Mouse (Mus musculus): ENCODE data around the gene Itm2c.

Itm2c gene

DNA sequence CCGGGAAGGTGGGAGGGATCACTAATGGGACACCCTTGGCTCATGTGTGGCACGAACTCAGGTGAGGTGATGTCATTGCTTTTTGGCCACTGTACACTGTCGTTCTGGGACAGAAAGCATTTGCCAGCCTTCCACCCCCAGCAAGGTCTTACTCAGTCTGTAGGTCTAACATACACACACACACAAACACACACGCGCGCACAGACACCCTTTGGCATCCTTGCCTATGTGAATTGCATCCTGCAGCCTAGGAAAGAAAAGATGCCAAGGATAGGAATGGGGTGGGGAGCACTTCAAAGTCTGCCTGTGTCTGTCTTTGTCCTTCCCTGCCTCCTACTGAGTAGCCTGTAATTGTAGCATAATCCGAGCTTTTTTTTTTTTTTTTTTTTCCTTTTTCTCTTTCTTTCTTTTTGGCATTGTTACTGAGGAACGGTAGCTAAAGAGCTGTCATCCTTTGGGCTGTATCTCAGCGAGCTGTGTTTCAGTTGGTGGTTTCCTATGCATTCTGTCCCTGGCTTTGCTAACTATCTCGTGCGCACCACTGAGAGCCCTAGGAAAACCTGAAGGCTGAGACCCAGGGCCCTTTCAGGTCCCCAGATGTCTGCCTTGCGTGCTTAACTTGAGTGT lies 4.8 kb downstream of the Itm2c start:
- DNase-seq (ENCODE audit: low spot score in 2 of 2), result no peak

DNA sequence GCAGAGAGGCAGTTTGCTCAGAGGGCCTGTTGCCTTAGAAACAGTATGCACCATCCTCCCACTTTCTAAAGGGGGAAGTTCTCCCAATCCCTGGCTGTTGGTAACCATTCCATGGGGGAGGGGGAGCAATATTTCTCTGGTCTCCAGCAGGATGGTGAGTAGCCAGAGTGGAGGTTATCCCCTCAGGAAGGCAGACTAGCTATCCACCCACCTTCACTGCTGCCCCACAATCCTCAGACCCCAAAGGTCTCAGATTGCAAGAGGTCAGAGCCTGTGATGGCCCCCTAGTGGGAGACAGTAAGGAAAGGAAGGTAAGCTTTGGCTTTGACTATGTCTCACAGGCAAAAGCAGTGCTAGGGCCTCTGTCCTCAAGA lies 5.3 kb downstream of the Itm2c start:
- DNase-seq (ENCODE audit: low spot score in 2 of 2), result no peak

DNA sequence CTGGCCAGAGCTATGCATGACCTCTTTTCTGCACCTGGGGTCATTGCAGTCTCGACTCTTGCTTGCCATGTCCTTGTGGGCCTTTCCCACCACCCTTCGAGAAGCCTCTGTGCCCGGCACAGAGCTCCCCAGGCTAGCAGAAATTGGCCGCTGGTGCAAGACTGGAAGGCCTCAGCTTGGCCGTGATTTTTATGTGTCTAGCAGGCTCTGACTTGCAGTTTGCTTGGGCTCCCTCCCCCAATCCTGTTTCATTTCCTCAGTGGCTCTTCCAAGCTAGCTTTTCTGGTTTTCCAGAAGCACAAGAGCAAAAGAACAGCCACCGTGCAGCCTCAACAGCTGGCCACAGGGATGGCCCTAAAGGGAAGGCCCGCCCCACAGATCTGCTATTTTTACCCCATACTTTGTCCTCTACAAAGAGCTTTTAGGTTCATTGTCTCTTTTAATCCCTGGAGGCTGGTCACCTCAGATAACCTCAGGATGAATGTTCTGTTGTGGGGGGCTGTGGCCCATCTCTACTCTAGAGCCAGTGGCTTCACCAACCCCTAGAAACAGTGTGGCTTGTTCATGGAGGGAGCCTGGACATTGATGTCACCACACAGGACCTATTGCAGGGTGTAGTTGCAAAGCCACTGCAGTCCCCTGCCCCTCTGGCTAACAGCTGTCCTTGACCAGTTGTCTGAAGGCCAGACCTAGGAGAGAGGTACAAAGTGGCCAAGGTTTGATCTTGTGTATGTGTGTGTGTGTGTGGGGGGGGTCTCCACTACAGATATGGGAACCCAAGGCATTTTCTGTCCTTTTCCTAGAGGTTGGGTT lies 6.6 kb downstream of the Itm2c start:
- no peak for DNase-seq (ENCODE audit: low spot score in 2 of 2)

DNA sequence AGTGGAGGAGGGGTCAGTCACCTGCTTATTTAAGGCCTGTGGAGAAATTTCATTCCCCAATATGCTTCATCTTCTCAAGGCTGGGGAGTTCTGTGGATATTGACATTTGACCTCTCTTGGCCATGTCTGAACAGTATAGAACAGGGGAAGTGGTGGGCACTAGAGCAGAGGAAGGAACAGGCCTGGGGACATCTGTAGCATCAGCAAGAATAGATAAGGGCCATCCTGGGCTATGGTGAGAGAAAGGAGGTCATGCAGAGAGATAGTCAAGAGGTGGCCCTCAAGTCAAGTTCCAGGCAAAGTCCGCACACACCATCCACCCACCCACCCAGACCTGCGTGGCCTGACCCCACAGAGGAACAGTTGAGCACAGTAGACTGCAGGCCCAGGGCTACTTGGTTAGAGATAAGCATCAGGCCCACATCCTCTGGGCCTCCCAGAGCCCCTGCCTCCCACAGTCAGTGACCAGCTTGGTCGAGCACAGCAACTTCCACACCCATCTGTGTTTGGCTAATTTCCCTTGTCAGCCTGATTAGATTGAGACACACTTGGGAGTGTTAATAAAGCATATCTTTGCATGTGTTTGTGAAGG lies 7.5 kb downstream of the Itm2c start:
- no peak for DNase-seq (ENCODE audit: low spot score in 2 of 2)

DNA sequence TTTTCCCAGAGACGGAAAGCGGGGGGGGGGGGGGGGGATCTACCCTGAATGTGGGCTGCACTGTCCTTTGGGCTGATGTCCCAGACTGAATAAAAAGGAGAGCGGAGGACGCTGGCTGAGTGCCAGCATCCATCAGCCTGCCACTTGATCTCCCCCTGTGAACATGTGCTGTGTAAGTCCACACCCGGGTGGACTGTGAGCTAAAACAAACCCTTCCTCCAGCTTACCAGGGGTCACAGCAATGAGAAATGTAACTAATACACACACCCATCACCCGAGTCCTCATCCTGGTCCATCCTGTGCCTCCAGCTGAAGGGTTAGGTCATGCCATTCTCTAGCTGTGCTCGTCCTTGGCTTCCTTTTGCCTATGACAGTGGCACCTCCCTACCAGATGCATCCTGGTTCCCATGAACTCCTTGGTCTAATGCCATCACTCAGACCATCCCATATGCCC lies 8.1 kb downstream of the Itm2c start:
- no peak for DNase-seq (ENCODE audit: low spot score in 2 of 2)

DNA sequence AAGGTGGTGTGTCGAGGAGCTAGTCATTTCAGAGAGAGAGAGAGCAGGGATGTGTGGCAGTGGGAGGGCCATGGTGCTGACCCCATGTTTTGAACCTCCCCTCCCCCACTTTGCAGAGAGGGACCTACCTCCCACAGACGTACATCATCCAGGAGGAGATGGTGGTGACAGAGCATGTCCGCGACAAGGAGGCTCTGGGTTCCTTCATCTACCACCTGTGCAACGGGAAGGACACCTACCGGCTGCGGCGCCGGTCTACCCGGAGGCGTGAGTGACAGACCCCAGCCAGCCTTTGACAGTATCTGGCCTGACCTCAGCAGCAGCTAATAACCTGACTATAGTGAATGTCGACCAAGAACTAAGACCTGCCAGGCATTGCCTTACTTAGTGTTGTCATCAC lies 12.8 kb downstream of the Itm2c start:
- DNase-seq (ENCODE audit: low spot score in 2 of 2), result no peak

DNA sequence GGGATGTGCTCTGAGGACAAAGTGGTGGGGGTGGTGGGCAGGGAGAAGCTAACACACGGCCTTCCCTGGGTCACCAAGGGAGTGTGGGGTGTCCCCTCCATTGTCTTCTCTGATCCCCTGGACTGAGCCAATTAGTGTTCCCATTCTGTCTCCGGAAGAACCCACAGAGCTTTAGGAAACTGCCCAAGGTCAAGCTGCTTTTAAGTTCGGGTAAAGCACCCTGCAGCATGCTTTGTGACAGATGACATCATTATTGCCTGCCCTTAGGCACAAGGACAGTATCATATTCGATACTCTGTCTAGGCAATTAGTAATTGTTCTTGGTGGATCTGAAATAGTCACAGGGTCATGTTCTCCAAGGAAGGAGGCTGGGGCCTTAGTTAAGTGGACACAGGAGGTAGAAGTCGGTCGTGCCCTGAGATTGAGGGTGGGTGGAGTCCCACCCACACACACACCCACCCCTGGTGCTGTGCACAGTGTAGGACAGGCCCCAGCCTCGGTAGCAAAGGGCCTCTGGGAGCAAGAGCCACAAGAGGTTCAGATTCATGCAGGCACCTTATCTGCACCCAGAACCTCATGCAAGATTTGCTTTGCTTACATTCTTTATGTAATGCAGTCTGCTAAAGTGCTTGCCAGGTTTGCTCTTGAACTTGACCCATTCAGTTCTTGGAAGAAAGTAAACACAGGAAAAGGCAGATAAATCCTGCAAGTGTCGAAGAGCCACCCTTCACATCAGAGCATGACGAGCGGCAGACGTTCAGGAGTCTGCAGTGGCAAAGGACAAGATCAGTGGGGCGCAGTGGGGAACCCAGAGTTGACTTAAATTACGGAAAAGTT lies 14.9 kb downstream of the Itm2c start:
- no peak for DNase-seq (ENCODE audit: low spot score in 2 of 2)

DNA sequence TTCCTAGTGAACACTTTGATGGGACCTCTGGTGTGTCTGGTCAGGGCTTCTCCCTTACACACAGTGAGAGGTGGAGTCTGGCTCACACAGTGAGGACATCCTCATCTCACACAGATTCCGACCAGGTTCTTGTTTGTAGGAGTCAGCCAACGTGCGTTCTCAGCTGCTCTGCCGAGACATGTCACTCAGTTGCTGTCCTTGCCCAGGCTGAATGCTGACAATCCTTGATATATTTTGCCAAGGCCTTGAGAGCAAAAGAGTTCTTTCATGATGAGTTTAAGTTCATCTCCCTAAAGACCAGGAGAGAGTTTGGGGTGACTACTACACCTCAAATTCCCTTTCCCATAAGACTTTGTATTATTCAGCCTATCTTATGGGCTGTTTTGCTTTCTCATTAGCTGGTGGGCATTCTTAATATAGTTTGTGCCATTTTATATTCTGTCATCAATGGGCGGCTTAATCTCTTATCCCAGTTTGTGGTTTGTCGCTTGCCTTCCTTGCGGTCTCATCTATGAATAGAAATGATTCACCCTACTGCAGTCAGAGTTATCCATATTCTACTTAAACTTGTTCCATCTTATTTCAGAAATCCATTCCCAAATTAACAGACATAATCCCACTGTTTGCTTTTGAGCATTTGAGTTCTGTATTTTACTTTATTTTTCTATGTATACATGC lies 19.1 kb downstream of the Itm2c start:
- DNase-seq (ENCODE audit: low spot score in 2 of 2), result no peak

DNA sequence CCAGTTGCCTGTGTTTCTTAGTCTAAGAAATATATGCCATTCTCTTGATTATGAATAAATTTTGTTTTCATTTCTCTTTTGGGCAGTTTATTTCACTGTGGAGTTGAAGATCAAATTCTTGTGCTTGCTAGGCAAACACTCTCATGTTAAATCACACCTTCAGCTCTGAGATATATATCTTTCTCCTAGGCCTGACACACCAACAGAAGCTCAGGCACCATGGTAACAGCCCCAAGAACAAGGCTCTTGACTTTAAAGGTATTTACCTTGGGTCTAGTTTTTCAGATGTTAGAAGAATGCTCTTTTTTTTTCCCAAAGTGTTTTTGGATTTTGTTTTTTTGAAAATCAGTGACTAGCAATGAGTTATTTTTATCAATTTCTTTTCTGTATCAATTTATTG lies 21.8 kb downstream of the Itm2c start:
- no peak for DNase-seq (ENCODE audit: low spot score in 2 of 2)

DNA sequence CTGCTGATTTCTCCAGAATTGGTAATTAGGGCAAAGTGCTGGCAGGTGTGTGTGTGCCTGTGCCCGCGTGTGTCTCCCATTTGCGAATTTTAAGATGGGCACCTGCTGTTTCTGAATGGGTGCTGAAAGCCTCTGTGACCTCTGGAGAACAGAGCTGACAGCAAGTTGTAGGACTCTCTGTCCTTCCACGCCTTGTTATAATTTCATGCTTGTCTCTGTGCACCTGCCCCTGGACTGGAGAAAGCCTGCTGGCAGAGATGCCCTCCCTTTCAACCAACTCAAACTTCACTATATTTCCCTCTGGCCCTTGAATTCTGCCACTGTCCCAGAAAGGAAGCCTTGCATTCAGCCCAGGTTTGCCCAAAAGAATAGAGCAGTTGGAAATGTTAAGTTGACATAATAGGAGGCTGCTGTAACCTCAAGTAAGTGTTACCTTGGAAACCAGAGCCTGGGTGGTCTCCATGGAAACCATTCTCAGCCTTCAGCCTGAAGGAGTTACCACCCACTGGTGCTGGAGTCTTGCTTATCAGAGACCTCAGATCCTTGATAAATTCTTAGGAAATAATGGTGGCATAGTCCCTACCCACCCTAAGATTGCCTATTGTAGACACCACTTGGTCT lies 22.9 kb downstream of the Itm2c start:
- DNase-seq (ENCODE audit: low spot score in 2 of 2), result no peak

DNA sequence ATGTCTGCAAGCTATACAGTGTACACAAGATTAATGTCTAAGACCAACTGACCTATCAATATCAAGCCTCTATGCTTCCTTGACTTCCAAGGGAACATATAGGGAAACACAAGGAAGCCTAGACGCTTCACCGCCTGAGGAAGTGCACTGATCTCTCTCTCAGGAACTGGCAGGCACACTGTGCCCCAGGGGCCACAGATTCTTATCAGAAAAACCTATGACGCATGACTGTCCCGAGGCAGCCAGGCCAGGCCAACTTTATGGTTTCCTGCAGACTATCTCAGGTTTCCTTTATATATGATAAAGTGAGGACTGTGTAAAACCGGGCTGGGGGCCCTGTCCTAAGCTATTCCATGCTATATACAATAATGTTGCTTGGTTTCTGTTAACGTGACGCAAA lies 25.5 kb downstream of the Itm2c start:
- DNase-seq (ENCODE audit: low spot score in 2 of 2), result no peak

DNA sequence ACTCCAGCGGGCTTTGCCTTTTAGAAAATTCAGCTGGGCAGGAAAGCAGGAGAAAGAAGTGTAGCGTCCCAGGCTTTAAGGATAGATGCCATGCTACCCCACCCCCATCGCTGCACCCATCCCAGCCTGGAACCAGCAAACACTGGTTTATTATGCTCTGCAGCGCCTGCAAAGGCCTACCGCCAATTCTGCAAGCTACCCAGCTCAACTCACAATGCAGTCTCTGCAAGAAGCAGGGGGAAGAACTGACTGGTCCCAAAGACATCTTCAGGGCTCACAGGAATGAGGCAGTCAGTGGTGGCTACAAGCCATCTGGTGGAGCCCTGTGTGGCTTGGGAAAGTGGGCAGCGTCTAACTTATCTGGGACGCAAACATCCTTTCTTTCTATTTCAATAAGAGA lies 27.6 kb downstream of the Itm2c start:
- DNase-seq (ENCODE audit: low spot score in 2 of 2), result no peak

DNA sequence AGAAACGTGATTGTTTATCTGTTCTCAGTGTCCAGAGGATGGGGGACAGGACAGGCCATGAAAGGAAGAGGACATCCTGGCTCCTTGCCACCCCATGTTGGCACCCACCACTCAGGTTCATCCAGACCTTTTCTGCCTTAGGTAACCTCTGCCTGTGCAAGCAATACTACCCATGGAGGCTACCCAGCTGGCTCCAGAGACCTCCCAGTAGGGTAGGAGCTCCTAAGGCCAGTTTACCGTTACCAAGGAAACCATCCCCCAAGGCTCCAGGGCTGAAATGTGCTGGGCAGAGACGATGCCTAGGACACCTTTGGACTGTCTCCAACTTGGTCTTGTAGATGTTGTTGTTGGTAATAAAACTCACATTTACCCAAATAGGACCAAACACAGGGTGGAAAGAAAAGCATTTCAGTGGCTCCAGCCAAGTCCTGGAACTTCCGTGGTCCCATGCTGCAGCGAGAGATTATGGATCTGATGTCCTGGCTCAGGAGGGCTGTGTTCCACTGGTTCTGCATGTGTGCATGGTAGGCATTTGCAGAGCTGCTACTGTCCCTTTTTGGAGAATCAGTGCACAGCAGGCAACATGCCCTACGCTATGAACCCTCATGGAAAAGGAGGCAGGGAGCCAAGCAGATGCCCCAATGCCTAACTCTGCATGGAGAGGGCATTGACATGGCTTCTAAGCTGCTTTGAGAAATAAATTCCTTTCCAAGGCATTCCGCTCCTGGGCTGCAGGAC lies 28.2 kb downstream of the Itm2c start:
- no peak for DNase-seq (ENCODE audit: low spot score in 2 of 2)

DNA sequence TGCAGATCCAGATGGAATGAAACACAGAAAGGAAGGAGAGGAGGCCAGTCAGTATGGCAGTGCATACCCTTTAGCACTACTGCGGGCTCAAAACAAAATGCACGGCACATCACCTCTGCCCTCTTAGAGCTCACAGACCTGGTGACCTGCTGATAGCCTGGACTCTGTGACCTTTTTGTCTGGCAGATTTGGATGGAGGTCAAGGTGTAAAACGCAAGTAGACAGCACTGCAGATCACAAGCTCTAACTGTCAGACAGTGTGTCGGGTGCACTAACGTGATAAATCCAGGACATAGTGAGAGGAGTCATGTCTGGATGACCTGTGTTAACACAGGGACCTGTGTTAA lies 28.8 kb downstream of the Itm2c start:
- no peak for DNase-seq (ENCODE audit: low spot score in 2 of 2)

DNA sequence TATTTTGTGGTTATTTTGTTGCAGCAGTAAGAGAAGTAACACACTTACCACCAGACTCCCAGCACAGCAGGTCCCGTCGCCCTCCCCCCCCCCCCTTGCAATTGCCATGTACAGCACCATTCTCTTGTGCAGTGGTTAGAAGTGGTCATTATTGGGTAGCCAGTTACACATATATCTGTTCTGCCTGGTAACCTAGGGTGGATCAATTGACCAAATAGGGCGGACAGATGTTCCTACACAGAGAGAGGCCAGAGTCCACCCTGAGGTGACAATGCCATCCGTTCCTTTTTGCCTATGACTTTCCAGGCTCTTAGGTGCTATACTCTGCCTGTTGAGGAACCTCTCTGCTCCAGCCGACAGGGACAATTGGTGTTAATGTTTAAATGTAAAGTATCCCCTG lies 31.1 kb downstream of the Itm2c start:
- no peak for DNase-seq (ENCODE audit: low spot score in 2 of 2)

DNA sequence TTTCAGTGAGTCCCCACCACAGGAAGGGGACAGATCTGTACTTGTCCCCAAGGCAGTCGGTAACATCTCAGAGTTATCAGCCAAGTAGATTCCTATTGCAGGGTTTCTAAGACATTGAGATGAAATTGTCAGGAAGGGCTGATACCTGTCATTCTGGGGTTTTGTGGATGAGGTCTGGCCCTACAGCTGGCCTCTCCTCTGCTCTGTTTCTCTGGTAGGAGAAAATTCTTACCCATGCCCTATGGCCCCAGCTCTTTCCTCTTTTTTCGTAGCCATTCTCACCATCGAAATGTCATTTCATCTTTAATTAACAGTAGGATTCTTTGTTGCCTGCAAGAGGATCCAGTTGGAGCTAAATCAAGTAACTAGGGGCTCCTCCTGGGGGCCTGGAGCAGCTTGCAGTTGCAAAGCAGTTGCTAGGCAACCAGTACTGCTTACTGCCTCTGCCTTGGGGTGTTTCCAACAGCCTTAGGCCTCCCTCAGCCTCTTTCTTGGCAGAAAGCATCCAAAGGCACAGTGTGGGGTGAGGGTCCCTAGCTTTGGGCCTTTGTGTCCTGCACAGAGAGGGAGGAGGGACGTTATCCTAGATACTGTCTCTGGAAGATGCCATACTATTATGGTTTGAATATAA lies 34.1 kb downstream of the Itm2c start, which contains the start of gene 4933407L21Rik:
4933407L21Rik (plus strand) TSS at position 427 of the 631 bp plus-strand sequence.
- no peak for DNase-seq (ENCODE audit: low spot score in 2 of 2)

DNA sequence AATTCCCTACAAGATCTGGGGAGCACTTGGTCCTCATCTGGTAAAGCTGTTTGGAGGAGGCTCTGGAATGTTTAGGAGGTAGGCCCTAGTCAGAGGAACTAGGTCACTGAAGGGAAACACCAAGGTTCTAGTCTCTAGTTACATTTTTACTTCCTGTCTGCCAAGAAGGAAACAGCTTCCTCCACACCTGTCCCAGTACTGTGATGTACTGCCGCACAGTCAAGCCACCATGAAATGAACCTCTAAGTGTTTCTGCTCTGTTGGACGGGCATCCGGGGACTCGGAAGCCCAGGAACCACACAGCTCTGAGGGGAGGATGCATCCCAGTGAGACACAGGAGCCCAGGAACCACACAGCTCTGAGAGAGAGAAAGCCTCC lies 34.6 kb downstream of the Itm2c start:
- no peak for DNase-seq (ENCODE audit: low spot score in 2 of 2)

DNA sequence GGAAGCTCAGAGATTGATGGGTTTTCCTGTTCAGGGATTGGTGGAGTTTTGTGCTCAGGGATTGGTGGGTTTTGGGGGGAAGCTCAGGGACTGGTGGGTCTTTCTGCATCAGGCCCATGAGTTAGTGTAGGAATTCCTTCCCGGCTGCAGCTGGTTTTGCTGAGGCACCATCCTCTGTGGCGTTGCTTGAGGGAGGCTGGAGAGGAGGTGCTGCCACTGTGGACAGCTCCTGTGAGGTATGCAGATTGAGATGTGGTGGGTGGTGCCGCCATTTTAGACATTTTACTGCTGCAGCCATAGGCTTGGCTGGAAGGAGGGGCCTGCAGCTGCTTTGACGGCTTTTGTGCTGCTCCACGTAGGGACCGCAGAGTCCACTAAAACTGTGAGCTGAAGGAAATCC lies 35.3 kb downstream of the Itm2c start:
- DNase-seq (ENCODE audit: low spot score in 2 of 2), result no peak

DNA sequence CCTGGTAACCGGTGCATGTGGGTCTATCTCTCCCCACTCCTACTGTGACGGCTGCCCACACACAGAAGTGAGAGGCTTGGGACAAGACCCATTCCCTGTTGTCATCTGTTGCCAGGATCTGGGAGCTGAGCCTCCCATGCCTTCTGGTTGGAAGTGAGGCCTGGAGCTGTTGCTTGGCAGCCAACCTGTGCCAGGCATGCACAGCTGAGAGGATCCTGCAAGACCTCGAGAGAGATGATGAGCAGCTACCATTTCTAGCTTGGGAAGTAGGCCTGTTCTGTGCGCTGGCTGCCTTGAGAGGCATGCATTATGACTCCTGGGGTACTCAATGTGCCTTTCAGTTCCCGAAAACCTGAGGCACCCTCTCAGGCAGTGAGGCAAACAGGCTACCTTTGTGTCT lies 37.1 kb downstream of the Itm2c start:
- no peak for DNase-seq (ENCODE audit: low spot score in 2 of 2)

DNA sequence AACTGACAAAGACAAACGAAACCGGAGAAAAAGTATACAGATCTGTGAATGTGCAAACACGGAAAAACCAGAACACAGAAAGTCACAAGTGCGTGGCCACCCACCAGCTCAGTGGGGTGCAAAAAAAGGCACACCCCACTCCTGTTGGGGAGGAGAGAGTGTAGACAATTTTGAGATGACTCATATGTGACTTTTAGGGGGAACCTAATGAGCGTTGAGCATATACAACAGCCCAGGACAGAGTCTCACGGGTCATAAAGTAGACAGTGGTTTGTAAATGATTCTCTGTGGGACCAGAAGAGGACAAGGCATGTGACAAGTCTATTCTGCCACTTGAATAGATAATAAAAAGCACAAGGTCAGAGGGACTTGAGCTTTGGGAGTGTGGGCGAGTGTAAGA lies 39.1 kb downstream of the Itm2c start:
- DNase-seq (ENCODE audit: low spot score in 2 of 2), result no peak
